Mouse (Mus musculus): ENCODE measurements around the gene Spata9.
A peak's percentile ranks its signal among the peaks of the same experiment; 100 is the strongest.
"Not testable (repeated sequence)": the region's sequence is repeated elsewhere in the genome, so short reads cannot be mapped to it uniquely, and the experiment has no call there.

Spata9 gene

GRCm38 (mm10) chr13:75966850-75967249, at the start of gene Spata9:
TSS of gene Spata9 (plus strand) at chr13:75967150.
- DNase-seq: no peak

- no peak for DNase-seq
These were observed 39.0 kb upstream of the Spata9 start for GRCm38 (mm10) chr13:75927951-75928350.

- DNase-seq: not testable (repeated sequence)
These were observed 37.9 kb upstream of the Spata9 start for GRCm38 (mm10) chr13:75929071-75929470.

GRCm38 (mm10) chr13:75930023-75930422, 36.9 kb upstream of the Spata9 start:
- DNase-seq: no peak

GRCm38 (mm10) chr13:75930660-75931059, 36.3 kb upstream of the Spata9 start:
- no peak for DNase-seq

- no peak for DNase-seq
These were observed 35.9 kb upstream of the Spata9 start for GRCm38 (mm10) chr13:75931073-75931472.

GRCm38 (mm10) chr13:75933287-75933686, 33.7 kb upstream of the Spata9 start:
- no peak for DNase-seq

- no peak for DNase-seq
These were observed 28.1 kb upstream of the Spata9 start for GRCm38 (mm10) chr13:75938866-75939265.

GRCm38 (mm10) chr13:75940791-75941517, 26.0 kb upstream of the Spata9 start:
- DNase-seq: no peak

- DNase-seq: no peak
These were observed 25.2 kb upstream of the Spata9 start for GRCm38 (mm10) chr13:75941518-75942295.

- DNase-seq: no peak
These were observed 24.2 kb upstream of the Spata9 start for GRCm38 (mm10) chr13:75942731-75943130.

- peak; percentile 55 to 58 for DNase-seq
These were observed 23.5 kb upstream of the Spata9 start, which contains the start of gene Rhobtb3 for GRCm38 (mm10) chr13:75943189-75944043. TSS of gene Rhobtb3 (minus strand) at chr13:75943925.

- DNase-seq: no peak
These were observed 22.7 kb upstream of the Spata9 start for GRCm38 (mm10) chr13:75944044-75944820.

GRCm38 (mm10) chr13:75950295-75950694, 16.7 kb upstream of the Spata9 start:
- DNase-seq: no peak

- DNase-seq: no peak
These were observed 11.5 kb upstream of the Spata9 start for GRCm38 (mm10) chr13:75955357-75955992.

- DNase-seq: no peak
These were observed 7.5 kb downstream of the Spata9 start for GRCm38 (mm10) chr13:75974481-75974880.

GRCm38 (mm10) chr13:75975629-75976028, 8.7 kb downstream of the Spata9 start:
- no peak for DNase-seq

- no peak for DNase-seq
These were observed 9.3 kb downstream of the Spata9 start for GRCm38 (mm10) chr13:75976218-75976617.

GRCm38 (mm10) chr13:75976649-75977048, 9.7 kb downstream of the Spata9 start:
- DNase-seq: no peak

GRCm38 (mm10) chr13:75981901-75982300, 15.0 kb downstream of the Spata9 start:
- DNase-seq: peak in 1 of 2 experiments; percentile 5

- no peak for DNase-seq
These were observed 21.1 kb downstream of the Spata9 start for GRCm38 (mm10) chr13:75988096-75988495.

Measured in lung, adult 18-20 months (tissue).